Mouse (Mus musculus) testis, adult 2 months (tissue): Measurements from ENCODE around the gene Cep78. TPM values are rescaled to one million over a fixed set of nuclear protein-coding genes. Genes with fewer than 3 reads are reported as not detected.

ENCODE experiments used
- H3K27ac ChIP-seq: fragments of 200-500 bp; 2 replicates; pipeline ENCODE4 v1.5.1; 2012; ENCODE audit warnings: low read depth, low read length; ENCODE audit not compliant: control insufficient read depth, insufficient read depth
- H3K27me3 ChIP-seq: fragments of 200-500 bp; 2 replicates; pipeline ENCODE4 v1.6.1; 2012; ENCODE audit warnings: mild to moderate bottlenecking, low read length, moderate library complexity; ENCODE audit not compliant: control insufficient read depth, insufficient read depth
- H3K36me3 ChIP-seq: fragments of 200-500 bp; 2 replicates; pipeline ENCODE4 v1.6.1; 2012; ENCODE audit warnings: mild to moderate bottlenecking, low read length; ENCODE audit not compliant: control insufficient read depth, insufficient read depth
- H3K4me1 ChIP-seq: fragments of 200-500 bp; 2 replicates; pipeline ENCODE4 v1.6.1; 2012; ENCODE audit warnings: low read length; ENCODE audit not compliant: control insufficient read depth, insufficient read depth
- H3K4me3 ChIP-seq: fragments of 200-500 bp; 2 replicates; pipeline ENCODE4 v1.5.1; 2012; ENCODE audit warnings: low read depth, mild to moderate bottlenecking, low read length, moderate library complexity, mixed read lengths; ENCODE audit not compliant: control insufficient read depth
- CTCF ChIP-seq: fragments of 200-500 bp; IDR thresholded peaks from 2 replicates; pipeline ENCODE4 v1.5.1; 2012; ENCODE audit warnings: low read depth, mild to moderate bottlenecking, inconsistent platforms, low read length, moderate library complexity; ENCODE audit not compliant: control insufficient read depth, insufficient read depth, insufficient replicate concordance
- POLR2A ChIP-seq: fragments of 200-500 bp; IDR thresholded peaks from 2 replicates; pipeline ENCODE4 v1.6.1; 2012; ENCODE audit warnings: low read depth, mild to moderate bottlenecking, inconsistent platforms, low read length, moderate library complexity; ENCODE audit not compliant: control insufficient read depth
- polyA plus RNA-seq: library from polyadenylated mRNA; depleted of rRNA; stranded (reverse); fragments of >200 nt; gene quantifications from 2 replicates; pipeline ENCODE4 v1.2.3, GENCODE M21; 2012

Cep78 gene
- polyA plus RNA-seq, 1 experiment: 5.1 TPM

- Histone ChIP-seq H3K4me1 (no peaks in the 10 kb centered on the region), H3K4me3 (no peak overlapping the region), H3K36me3 (no peaks in the 10 kb centered on the region), H3K27me3 (no peaks in the 10 kb centered on the region), H3K27ac (no peak overlapping the region)
- no peak for TF ChIP-seq CTCF
- no peak for TF ChIP-seq POLR2A
Observed at GRCm38 (mm10) chr19:16016171-16016570, 31.4 kb upstream of the Cep78 start.

- H3K27ac ChIP-seq: no peak overlapping the region
- TF ChIP-seq POLR2A (no peak), CTCF (no peak)
- H3K36me3 ChIP-seq: no peaks in the 10 kb centered on the region
- no peak overlapping the region for H3K4me3 ChIP-seq
- no peaks in the 10 kb centered on the region for H3K4me1 ChIP-seq
- no peaks in the 10 kb centered on the region for H3K27me3 ChIP-seq
Observed at GRCm38 (mm10) chr19:16015191-16015968, 30.6 kb upstream of the Cep78 start.

GRCm38 (mm10) chr19:16009746-16010337 lies 25.1 kb upstream of the Cep78 start:
- Histone ChIP-seq H3K27ac (no peak overlapping the region), H3K27me3 (no peaks in the 10 kb centered on the region)
- TF ChIP-seq CTCF: no peak
- TF ChIP-seq POLR2A: no peak

GRCm38 (mm10) chr19:16009111-16009510 lies 24.3 kb upstream of the Cep78 start:
- H3K36me3 ChIP-seq: no peaks in the 10 kb centered on the region
- TF ChIP-seq CTCF: no peak
- no peak for TF ChIP-seq POLR2A

More at GRCm38 (mm10) chr19:16009746-16010337, 25.1 kb upstream of the Cep78 start:
- H3K36me3 ChIP-seq: no peaks in the 10 kb centered on the region
- no peaks in the 10 kb centered on the region for H3K4me1 ChIP-seq
- no peak overlapping the region for H3K4me3 ChIP-seq

GRCm38 (mm10) chr19:16007131-16007530 lies 22.3 kb upstream of the Cep78 start:
- no peaks in the 10 kb centered on the region for H3K4me1 ChIP-seq
- no peaks in the 10 kb centered on the region for H3K27me3 ChIP-seq
- no peak overlapping the region for H3K27ac ChIP-seq
- TF ChIP-seq CTCF: no peak
- no peak for TF ChIP-seq POLR2A
- no peak overlapping the region for H3K4me3 ChIP-seq
- H3K36me3 ChIP-seq: no peaks in the 10 kb centered on the region

More at GRCm38 (mm10) chr19:16009111-16009510, 24.3 kb upstream of the Cep78 start:
- Histone ChIP-seq H3K27me3 (no peaks in the 10 kb centered on the region), H3K4me3 (no peak overlapping the region), H3K4me1 (no peaks in the 10 kb centered on the region), H3K27ac (no peak overlapping the region)

GRCm38 (mm10) chr19:15998157-15998556 lies 13.4 kb upstream of the Cep78 start:
- no peak overlapping the region for H3K4me3 ChIP-seq
- no peaks in the 10 kb centered on the region for H3K27me3 ChIP-seq
- TF ChIP-seq CTCF (no peak), POLR2A (no peak)
- H3K36me3 ChIP-seq: no peaks in the 10 kb centered on the region
- no peak overlapping the region for H3K27ac ChIP-seq
- no peaks in the 10 kb centered on the region for H3K4me1 ChIP-seq

- Histone ChIP-seq H3K4me1 (no peaks in the 10 kb centered on the region), H3K27ac (peak overlapping the region; percentile 49; the same call in 1 of the 2 replicates), H3K27me3 (no peaks in the 10 kb centered on the region), H3K36me3 (no peaks in the 10 kb centered on the region), H3K4me3 (peak overlapping the region; percentile 4; the same call in 1 of the 2 replicates)
- 0 out of 2 replicates have a peak, but pooled peaks have one; percentile 27 for TF ChIP-seq POLR2A
- no peak for TF ChIP-seq CTCF
Observed at GRCm38 (mm10) chr19:15996901-15997564, 12.2 kb upstream of the Cep78 start.
